Mouse (Mus musculus): ENCODE results near the gene Syt8. TPM values are rescaled to one million over a fixed set of nuclear protein-coding genes. Genes with fewer than 3 reads are reported as not detected.

Syt8 gene
- polyA plus RNA-seq, 1 experiment from 2014 or later: not detected

- H3K9me3 ChIP-seq (replicated peaks; ENCODE audit: control insufficient read depth, low read length): no peaks in the 10 kb centered on the region; the same call in 1 of the 2 replicates
- H3K36me3 ChIP-seq (ENCODE audit: control insufficient read depth, insufficient read depth, low read length): no peaks in the 10 kb centered on the region
- DNase-seq (ENCODE audit: low spot score) (no peak), ATAC-seq (no peak)
- no peaks in the 10 kb centered on the region for H3K4me1 ChIP-seq (ENCODE audit: control insufficient read depth, insufficient read depth, low read length)
- WGBS: 89% methylated on average over 2 of the region's 2 CpGs
- H3K9ac ChIP-seq (ENCODE audit: low read length): no peak overlapping the region
- H3K4me3 ChIP-seq (ENCODE audit: low read depth, low read length): no peak overlapping the region
- no peaks in the 10 kb centered on the region for H3K27me3 ChIP-seq (replicated peaks; ENCODE audit: control insufficient read depth, insufficient read depth, low read length)
- H3K4me2 ChIP-seq (ENCODE audit: low read length): no peak overlapping the region
- no peak overlapping the region for H3K27ac ChIP-seq (ENCODE audit: low read depth, low read length)
Measured at GRCm38 (mm10) chr7:142418027-142418426, 16.6 kb upstream of the Syt8 start.

DNA sequence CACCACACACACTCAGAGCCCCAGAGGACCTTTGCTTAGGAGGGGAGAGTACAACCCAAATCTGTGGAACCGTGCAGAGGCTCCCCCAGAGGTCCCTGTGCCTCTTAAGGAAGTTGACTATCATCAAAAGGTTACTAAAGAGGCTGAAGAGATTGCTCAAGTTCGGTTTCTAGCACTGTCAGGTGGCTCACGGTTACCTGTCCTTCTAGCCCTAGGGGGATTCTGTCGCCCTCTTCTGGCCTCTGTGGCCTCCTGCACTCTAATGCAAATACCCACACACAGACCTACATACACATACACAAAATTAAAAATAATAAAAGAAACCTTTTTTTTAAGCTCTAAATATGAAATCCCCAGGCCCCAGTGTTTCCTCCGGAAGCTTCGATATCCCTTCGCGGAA, 16.0 kb upstream of the Syt8 start:
- Histone ChIP-seq H3K4me1 (ENCODE audit: control insufficient read depth, insufficient read depth, low read length) (no peaks in the 10 kb centered on the region), H3K9ac (ENCODE audit: low read length) (no peak overlapping the region), H3K4me2 (ENCODE audit: low read length) (no peak overlapping the region), H3K9me3 (replicated peaks; ENCODE audit: control insufficient read depth, low read length) (no peaks in the 10 kb centered on the region; the same call in 1 of the 2 replicates), H3K27ac (ENCODE audit: low read depth, low read length) (no peak overlapping the region), H3K27me3 (replicated peaks; ENCODE audit: control insufficient read depth, insufficient read depth, low read length) (no peaks in the 10 kb centered on the region), H3K36me3 (ENCODE audit: control insufficient read depth, insufficient read depth, low read length) (no peaks in the 10 kb centered on the region), H3K4me3 (ENCODE audit: low read depth, low read length) (no peak overlapping the region)
- DNase-seq (ENCODE audit: low spot score) (no peak), ATAC-seq (no peak)
- WGBS: 92% methylated on average over 8 of the region's 8 CpGs

DNA sequence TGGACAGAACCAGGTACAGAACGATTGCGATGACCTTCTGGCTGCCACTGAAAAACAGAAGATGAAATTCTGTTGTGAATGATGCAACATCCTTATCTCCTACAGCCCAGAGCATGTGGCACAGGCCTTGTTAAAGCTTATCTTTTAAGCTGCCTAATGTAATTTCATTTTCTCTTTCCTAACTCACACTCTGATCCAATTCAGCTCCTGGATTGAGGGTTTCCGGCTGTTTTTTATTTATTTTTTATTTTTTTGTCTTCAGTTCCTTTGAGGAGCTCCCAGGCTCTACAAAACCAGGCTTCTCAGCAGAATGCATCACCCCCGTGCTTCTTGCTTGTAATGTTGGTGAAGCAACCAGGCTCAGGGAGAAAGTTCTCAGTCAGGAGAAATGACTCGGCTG, 14.8 kb upstream of the Syt8 start:
- Histone ChIP-seq H3K27ac (ENCODE audit: low read depth, low read length) (no peak overlapping the region), H3K4me1 (ENCODE audit: control insufficient read depth, insufficient read depth, low read length) (no peaks in the 10 kb centered on the region), H3K9me3 (replicated peaks; ENCODE audit: control insufficient read depth, low read length) (no peaks in the 10 kb centered on the region; the same call in 1 of the 2 replicates), H3K27me3 (replicated peaks; ENCODE audit: control insufficient read depth, insufficient read depth, low read length) (no peaks in the 10 kb centered on the region), H3K4me3 (ENCODE audit: low read depth, low read length) (no peak overlapping the region), H3K36me3 (ENCODE audit: control insufficient read depth, insufficient read depth, low read length) (no peaks in the 10 kb centered on the region), H3K9ac (ENCODE audit: low read length) (no peak overlapping the region), H3K4me2 (ENCODE audit: low read length) (no peak overlapping the region)
- ATAC-seq (no peak), DNase-seq (ENCODE audit: low spot score) (no peak)
- 81% methylated on average over 5 of the region's 5 CpGs for WGBS

DNA sequence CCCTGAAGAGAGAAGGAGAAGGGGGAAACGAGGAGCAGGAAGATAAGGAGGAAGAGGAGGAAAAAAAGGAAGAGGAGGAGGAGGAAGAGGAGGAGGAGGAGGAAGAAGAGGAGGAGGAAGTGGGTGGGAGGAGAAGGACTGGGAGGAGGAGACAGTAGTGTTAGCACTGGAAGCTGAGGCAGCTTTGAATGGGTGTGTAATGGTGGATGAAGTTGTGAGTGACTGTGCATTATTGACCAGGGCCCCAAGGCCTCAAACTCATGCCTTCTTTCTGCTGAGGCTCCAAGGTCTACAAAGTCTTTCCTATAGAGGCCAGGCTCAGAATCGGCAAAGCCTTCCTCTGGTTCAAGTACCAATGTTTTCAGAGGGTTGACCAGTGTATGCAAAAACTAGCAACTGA, 12.8 kb upstream of the Syt8 start:
- no peak overlapping the region for H3K9ac ChIP-seq (ENCODE audit: low read length)
- DNase-seq (ENCODE audit: low spot score): no peak
- H3K27ac ChIP-seq (ENCODE audit: low read depth, low read length): no peak overlapping the region

DNA sequence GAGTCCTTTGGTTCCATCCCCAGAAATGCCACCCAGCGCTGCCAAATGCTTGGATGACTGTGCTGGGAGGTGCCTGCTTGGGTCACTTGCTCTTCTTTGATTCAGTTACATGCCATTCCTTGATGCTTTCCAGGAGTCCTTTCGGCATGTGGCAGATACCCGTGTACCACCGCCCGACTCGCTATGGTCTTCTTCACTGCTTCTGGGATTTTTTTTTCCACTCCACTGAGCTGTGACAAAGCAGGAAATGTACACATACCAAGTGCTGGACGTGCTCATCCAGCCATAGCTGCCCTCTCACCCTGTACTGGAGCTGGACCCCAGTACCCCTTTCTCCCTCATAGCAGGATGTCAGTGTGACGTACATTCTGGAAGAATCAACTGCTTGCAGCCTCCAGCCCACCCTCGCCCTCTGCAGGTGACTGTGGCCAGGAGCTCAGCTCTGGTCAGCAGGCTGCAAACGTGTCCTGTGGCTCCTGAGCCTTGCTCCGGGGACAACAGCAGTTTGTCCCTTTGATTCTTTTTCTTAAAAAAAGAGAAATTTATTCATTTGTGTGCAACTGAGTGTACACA, 8.9 kb upstream of the Syt8 start:
- Histone ChIP-seq H3K36me3 (ENCODE audit: control insufficient read depth, insufficient read depth, low read length) (no peaks in the 10 kb centered on the region), H3K9ac (ENCODE audit: low read length) (no peak overlapping the region), H3K4me2 (ENCODE audit: low read length) (no peak overlapping the region), H3K27ac (ENCODE audit: low read depth, low read length) (no peak overlapping the region), H3K4me1 (ENCODE audit: control insufficient read depth, insufficient read depth, low read length) (peaks cover 9% of the 10 kb centered on the region), H3K9me3 (replicated peaks; ENCODE audit: control insufficient read depth, low read length) (no peaks in the 10 kb centered on the region), H3K4me3 (ENCODE audit: low read depth, low read length) (no peak overlapping the region), H3K27me3 (replicated peaks; ENCODE audit: control insufficient read depth, insufficient read depth, low read length) (no peaks in the 10 kb centered on the region)
- ATAC-seq: no peak
- DNase-seq (ENCODE audit: low spot score): no peak
- WGBS: 58% methylated on average over 11 of the region's 11 CpGs

More for the DNA sequence above, 12.8 kb upstream of the Syt8 start:
- Histone ChIP-seq H3K27me3 (replicated peaks; ENCODE audit: control insufficient read depth, insufficient read depth, low read length) (no peaks in the 10 kb centered on the region), H3K4me1 (ENCODE audit: control insufficient read depth, insufficient read depth, low read length) (no peaks in the 10 kb centered on the region), H3K4me2 (ENCODE audit: low read length) (no peak overlapping the region), H3K4me3 (ENCODE audit: low read depth, low read length) (no peak overlapping the region), H3K36me3 (ENCODE audit: control insufficient read depth, insufficient read depth, low read length) (no peaks in the 10 kb centered on the region), H3K9me3 (replicated peaks; ENCODE audit: control insufficient read depth, low read length) (no peaks in the 10 kb centered on the region; the same call in 1 of the 2 replicates)
- WGBS: 72% methylated on average over 2 of the region's 2 CpGs
- ATAC-seq: no peak

GRCm38 (mm10) chr7:142428213-142428612, 6.4 kb upstream of the Syt8 start:
- 5% methylated on average over 7 of the region's 7 CpGs for WGBS
- no peak overlapping the region for H3K4me2 ChIP-seq (ENCODE audit: low read length)
- no peaks in the 10 kb centered on the region for H3K9me3 ChIP-seq (replicated peaks; ENCODE audit: control insufficient read depth, low read length)
- peaks cover 10% of the 10 kb centered on the region for H3K4me1 ChIP-seq (ENCODE audit: control insufficient read depth, insufficient read depth, low read length)
- H3K36me3 ChIP-seq (ENCODE audit: control insufficient read depth, insufficient read depth, low read length): no peaks in the 10 kb centered on the region
- H3K9ac ChIP-seq (ENCODE audit: low read length): no peak overlapping the region
- ATAC-seq (no peak), DNase-seq (ENCODE audit: low spot score) (peak; percentile 48)
- H3K27ac ChIP-seq (ENCODE audit: low read depth, low read length): no peak overlapping the region
- no peak overlapping the region for H3K4me3 ChIP-seq (ENCODE audit: low read depth, low read length)
- no peaks in the 10 kb centered on the region for H3K27me3 ChIP-seq (replicated peaks; ENCODE audit: control insufficient read depth, insufficient read depth, low read length)

GRCm38 (mm10) chr7:142430160-142430678, 4.4 kb upstream of the Syt8 start:
- DNase-seq (ENCODE audit: low spot score): peak; percentile 71

GRCm38 (mm10) chr7:142431106-142431505, 3.5 kb upstream of the Syt8 start:
- H3K4me3 ChIP-seq (ENCODE audit: low read depth, low read length): no peak overlapping the region
- ATAC-seq (no peak), DNase-seq (ENCODE audit: low spot score) (no peak)
- H3K27ac ChIP-seq (ENCODE audit: low read depth, low read length): no peak overlapping the region
- peaks cover 10% of the 10 kb centered on the region for H3K4me1 ChIP-seq (ENCODE audit: control insufficient read depth, insufficient read depth, low read length)
- H3K36me3 ChIP-seq (ENCODE audit: control insufficient read depth, insufficient read depth, low read length): no peaks in the 10 kb centered on the region
- H3K4me2 ChIP-seq (ENCODE audit: low read length): no peak overlapping the region
- no peaks in the 10 kb centered on the region for H3K9me3 ChIP-seq (replicated peaks; ENCODE audit: control insufficient read depth, low read length)
- 91% methylated on average over 14 of the region's 14 CpGs for WGBS
- H3K27me3 ChIP-seq (replicated peaks; ENCODE audit: control insufficient read depth, insufficient read depth, low read length): no peaks in the 10 kb centered on the region
- no peak overlapping the region for H3K9ac ChIP-seq (ENCODE audit: low read length)

More at GRCm38 (mm10) chr7:142430160-142430678, 4.4 kb upstream of the Syt8 start:
- peaks cover 10% of the 10 kb centered on the region for H3K4me1 ChIP-seq (ENCODE audit: control insufficient read depth, insufficient read depth, low read length)
- no peak overlapping the region for H3K9ac ChIP-seq (ENCODE audit: low read length)
- H3K36me3 ChIP-seq (ENCODE audit: control insufficient read depth, insufficient read depth, low read length): no peaks in the 10 kb centered on the region
- 18% methylated on average over 12 of the region's 12 CpGs for WGBS
- ATAC-seq: peak; percentile 89
- no peak overlapping the region for H3K4me2 ChIP-seq (ENCODE audit: low read length)
- no peaks in the 10 kb centered on the region for H3K9me3 ChIP-seq (replicated peaks; ENCODE audit: control insufficient read depth, low read length)
- H3K27ac ChIP-seq (ENCODE audit: low read depth, low read length): peak overlapping the region; percentile 23; the same call in 1 of the 2 replicates
- H3K4me3 ChIP-seq (ENCODE audit: low read depth, low read length): no peak overlapping the region
- no peaks in the 10 kb centered on the region for H3K27me3 ChIP-seq (replicated peaks; ENCODE audit: control insufficient read depth, insufficient read depth, low read length)

GRCm38 (mm10) chr7:142433623-142434022, 1.0 kb upstream of the Syt8 start:
- Histone ChIP-seq H3K36me3 (ENCODE audit: control insufficient read depth, insufficient read depth, low read length) (no peaks in the 10 kb centered on the region), H3K9me3 (replicated peaks; ENCODE audit: control insufficient read depth, low read length) (no peaks in the 10 kb centered on the region), H3K27me3 (replicated peaks; ENCODE audit: control insufficient read depth, insufficient read depth, low read length) (no peaks in the 10 kb centered on the region), H3K4me3 (ENCODE audit: low read depth, low read length) (no peak overlapping the region), H3K9ac (ENCODE audit: low read length) (no peak overlapping the region), H3K27ac (ENCODE audit: low read depth, low read length) (no peak overlapping the region), H3K4me1 (ENCODE audit: control insufficient read depth, insufficient read depth, low read length) (peaks cover 10% of the 10 kb centered on the region), H3K4me2 (ENCODE audit: low read length) (no peak overlapping the region)
- 60% methylated on average over 19 of the region's 19 CpGs for WGBS
- DNase-seq (ENCODE audit: low spot score) (no peak), ATAC-seq (no peak)
